Mouse (Mus musculus) ovary, postnatal 36 days (tissue): ENCODE results near the gene Epb41.

ENCODE experiments used
- DNase-seq: peaks from one replicate; pipeline ENCODE4 v3.0.0; 2022; ENCODE audit warnings: low spot score, mixed read lengths

Gene Epb41

DNA sequence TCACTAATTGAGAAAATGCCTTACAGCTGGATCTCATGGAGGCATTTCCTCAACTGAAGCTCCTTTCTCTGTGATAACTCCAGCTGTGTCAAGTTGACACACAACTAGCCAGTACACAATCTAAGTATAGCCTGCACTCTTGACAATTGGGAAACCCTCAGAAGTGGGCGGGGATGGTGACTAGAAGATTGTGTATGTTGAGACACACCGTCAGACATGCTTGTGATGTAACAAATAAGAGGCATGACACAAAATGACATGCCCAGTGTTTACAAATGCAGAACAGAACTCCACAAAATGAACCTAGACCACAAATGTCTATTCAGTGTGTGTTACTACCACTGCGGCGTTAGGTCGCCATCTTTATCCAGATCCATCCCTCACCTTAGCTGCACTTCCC, 178.0 kb downstream of the Epb41 start:
- DNase-seq: no peak

DNA sequence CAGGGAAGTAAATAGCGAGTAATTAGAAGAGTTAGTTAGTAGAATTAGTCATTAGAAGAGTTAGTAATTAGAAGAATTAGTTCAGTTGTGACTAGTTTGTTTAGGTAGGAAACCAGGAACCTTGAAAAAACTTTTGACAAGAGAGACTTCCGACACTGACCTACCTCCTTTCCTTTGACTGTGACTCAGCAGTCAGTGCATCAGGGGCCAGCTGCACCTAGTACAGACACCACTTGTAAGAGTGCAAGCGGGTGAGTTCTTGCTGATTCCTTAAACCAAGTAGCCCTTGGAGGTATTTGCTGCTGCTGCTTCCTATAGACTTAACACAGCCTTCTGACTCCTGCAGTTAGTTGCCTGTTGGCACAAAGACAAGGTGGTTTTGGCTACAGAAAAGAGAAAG, 184.4 kb downstream of the Epb41 start:
- no peak for DNase-seq

DNA sequence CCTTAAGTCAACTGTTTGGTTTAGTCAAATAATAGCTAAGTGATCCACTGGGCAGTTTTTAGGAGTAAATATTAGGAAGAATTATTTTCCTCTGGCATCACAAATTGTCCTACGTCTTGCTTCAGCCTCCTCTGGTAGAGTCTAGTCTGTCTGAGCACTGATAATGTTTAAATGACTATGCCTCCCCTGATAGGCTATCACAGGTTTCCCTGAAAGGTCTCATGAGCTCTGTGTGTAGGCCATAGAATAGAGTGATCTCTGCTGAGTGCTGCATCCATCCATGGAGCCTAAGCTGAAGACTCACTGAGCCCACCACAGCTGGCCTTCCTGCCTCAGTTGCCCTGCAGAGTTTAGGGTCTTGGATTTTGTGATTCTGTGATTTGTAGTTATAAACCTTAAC, 186.6 kb downstream of the Epb41 start:
- no peak for DNase-seq

DNA sequence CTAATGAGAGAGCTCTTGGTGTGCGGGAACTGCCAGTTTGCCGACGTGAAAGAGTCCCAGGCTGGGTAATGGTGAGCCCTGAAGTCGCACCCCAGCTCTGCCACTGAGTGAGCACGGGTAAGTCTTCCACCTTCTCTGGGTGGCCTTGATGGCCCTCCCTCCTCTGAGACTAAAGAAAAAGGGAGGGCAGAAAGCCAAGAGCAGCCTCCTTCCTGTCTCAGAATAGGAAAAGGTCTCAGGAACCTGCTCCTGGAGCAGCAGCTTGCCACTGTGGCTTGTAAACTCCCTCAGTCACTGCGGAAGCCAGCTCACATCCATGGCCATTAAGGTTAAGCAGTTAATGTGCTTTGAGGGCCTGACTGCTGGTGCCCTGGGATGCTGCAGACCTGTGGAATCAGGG, 189.7 kb downstream of the Epb41 start:
- DNase-seq: no peak

DNA sequence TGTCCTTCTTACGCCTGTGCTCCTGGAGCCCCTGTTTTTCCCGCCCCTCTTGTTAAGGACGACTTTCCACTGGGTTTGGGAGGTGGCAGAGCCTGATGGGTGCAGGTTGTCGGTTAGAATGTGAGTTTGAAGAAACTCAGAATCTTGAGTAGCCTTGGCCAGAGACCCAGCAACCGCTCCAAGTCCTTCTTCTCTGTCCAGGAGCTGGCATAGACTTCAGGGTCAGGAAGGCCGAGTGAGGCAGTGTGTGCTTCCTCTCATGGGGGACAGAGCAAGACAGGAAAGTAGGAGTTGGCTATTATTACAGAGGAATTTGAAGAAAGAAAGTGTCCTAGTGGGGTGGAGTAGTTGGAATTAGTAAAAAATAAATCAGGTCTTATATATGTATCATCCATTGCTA, 191.6 kb downstream of the Epb41 start:
- no peak for DNase-seq

DNA sequence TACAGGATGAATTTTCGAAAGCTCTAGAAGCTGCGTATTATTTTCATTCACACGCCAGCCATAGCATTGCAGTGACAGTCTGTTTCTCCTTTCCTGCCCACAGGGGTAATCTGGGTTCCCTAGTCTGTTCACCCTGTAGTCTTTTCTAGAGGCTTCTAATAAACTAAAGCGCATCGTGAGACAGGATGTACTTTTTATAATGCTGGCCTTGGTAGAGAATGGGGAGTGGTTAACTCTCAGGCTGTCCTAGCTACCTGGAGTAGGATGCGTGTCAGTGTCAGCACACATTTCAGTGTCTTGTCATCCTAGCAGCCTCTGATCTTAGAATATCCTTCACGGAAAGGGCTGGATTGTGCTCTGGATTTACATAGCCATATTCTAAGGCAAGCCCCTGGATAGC, 193.8 kb downstream of the Epb41 start:
- no peak for DNase-seq

DNA sequence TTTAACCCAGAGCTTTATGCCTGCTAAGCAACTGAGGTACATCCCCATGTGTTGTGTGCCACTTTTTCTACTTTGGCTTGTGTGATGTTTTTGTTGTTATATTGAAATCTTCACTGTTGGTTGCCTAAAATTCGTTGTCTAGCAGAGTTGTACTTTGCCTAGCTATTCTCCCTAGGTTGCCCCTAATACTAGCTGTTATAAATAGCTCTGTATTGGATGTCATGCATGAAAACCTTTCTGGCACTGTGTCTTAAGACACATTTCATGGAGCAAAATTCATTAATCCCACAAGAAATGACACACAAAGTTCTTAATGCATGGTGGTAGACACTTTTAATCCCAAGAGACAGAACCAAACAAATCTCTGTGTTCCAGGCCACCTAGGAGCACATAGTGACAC, 195.4 kb downstream of the Epb41 start:
- no peak for DNase-seq

DNA sequence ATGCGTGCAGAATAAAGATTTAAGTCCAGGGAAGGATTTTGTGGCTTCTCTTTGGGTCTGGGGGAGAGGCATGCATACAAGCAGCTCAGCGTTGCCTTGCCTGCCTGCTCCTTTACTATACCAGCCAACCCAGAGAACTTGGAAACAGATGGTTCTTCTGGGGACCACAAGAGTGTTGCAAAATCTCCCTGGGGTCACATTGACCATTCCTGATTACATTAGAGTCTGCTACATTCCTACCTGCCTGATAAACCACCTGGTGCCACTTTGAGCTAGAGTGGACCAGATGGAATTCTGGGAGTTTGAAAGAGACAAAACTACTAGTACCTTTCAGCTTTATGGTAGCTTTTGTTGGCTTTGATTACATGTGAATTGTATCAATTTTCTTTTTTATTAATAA, 198.3 kb downstream of the Epb41 start:
- DNase-seq: no peak

DNA sequence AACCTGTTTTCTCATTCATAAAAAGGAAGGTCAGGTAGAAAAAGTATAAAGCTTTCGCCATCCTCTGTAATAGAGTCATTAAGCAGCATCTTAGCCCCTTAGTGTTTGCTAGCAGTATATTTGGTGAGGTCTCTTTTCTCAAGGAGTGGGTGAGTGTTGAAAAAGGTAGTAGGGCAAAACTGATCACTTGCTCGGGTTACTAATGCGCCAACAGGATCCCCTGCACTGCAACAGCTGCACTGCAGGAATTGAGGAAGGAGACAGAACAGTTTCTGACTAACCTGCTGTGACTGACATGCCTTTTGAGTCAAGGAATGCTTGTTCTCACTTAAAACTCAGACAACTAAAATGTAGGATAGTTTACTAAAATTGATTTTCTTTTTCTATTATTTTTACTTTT, 199.9 kb downstream of the Epb41 start:
- DNase-seq: no peak

DNA sequence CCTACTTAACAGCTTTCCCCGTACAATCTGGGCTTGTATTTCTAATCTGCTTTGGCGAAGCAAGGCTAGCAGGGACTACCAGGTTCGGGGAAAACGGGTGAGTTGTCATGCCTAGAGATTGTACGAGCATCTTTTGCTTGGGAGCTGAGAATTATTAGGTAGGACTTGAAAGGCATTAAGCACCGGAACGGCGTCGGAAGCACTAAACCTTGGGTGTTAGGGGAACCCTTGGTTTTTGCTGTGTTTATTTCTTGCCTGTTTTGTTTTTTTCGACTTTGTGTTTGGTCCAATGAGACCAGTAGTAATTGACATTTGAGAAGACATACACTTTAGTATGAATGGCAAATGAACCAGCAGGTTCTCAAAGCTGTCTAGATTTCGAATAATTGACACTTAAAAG, 200.6 kb downstream of the Epb41 start:
- no peak for DNase-seq

DNA sequence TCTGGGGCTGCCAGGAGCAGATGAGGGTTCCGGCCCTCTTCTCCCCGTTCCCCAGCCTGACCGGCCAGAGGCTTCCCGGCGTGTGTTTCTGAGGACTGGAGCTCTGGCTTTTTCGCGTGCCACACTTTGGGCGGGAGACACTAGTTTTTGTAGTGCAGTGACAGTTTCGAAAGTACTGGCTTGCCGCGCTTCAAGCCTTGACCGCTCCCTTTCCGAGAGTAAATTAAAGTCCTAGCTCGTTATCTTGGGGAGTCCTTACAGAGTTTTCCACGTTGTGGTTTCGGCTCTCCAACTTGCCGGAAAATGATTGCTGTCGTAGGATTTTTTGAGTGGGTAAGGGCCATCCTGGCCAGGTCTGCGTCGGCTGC, 201.0 kb downstream of the Epb41 start:
- no peak for DNase-seq
